Mouse (Mus musculus) intestine, postnatal 0 days (tissue): Measurements from ENCODE around the gene Endod1. TPM values are rescaled to one million over a fixed set of nuclear protein-coding genes. Genes with fewer than 3 reads are reported as not detected.
A peak's percentile ranks its signal among the peaks of the same experiment; 100 is the strongest.

ENCODE experiments used
- ATAC-seq: fragments of 200-750 bp; cut with Nextera tagmentation; 2 replicates; pipeline ENCODE4 v1.8.0; 2017; ENCODE audit warnings: mild to moderate bottlenecking, moderate TSS enrichment, moderate library complexity
- H3K27ac ChIP-seq: fragments of 300-500 bp; sonication (generic); 2 replicates; pipeline ENCODE4 v1.5.1; 2014; ENCODE audit warnings: mild to moderate bottlenecking, low read depth, low read length, moderate library complexity
- H3K27me3 ChIP-seq: fragments of 300-500 bp; sonication (generic); replicated peaks from 2 replicates; pipeline ENCODE4 v1.6.1; 2014; ENCODE audit warnings: low read length, mixed read lengths; ENCODE audit not compliant: control insufficient read depth, insufficient read depth
- H3K36me3 ChIP-seq: fragments of 300-500 bp; sonication (generic); 2 replicates; pipeline ENCODE4 v1.6.1; 2014; ENCODE audit warnings: mild to moderate bottlenecking, moderate library complexity; ENCODE audit not compliant: control insufficient read depth, insufficient read depth
- H3K4me1 ChIP-seq: fragments of 300-500 bp; sonication (generic); replicated peaks from 2 replicates; pipeline ENCODE4 v1.6.1; 2014; ENCODE audit warnings: antibody characterized with exemption, low read length, mixed read lengths; ENCODE audit not compliant: control insufficient read depth, insufficient read depth
- H3K4me2 ChIP-seq: fragments of 300-500 bp; sonication (generic); replicated peaks from 2 replicates; pipeline ENCODE4 v1.6.1; 2014; ENCODE audit warnings: low read depth, mild to moderate bottlenecking, moderate library complexity
- H3K4me3 ChIP-seq: fragments of 300-500 bp; sonication (generic); 2 replicates; pipeline ENCODE4 v1.5.1; 2014; ENCODE audit warnings: low read depth, low read length
- H3K9ac ChIP-seq: fragments of 300-500 bp; sonication (generic); 2 replicates; pipeline ENCODE4 v1.6.1; 2014; ENCODE audit warnings: mild to moderate bottlenecking, low read depth, low read length
- H3K9me3 ChIP-seq: fragments of 300-500 bp; sonication (generic); 2 replicates; pipeline ENCODE4 v1.6.1; 2016; ENCODE audit warnings: mixed run types; ENCODE audit not compliant: control insufficient read depth
- CTCF ChIP-seq: sonication (generic); IDR thresholded peaks from 2 replicates; pipeline ENCODE4 v1.5.1; 2016; ENCODE audit warnings: low read depth, mild to moderate bottlenecking, control low read depth, antibody characterized with exemption, moderate library complexity
- WGBS: fragments of 180-500 bp; shearing (Covaris S2); extraction: QIAGEN DNeasy Blood & Tissue Kit; methylation state at CpG from one replicate; pipeline ENCODE4 v1.1.7; 2014; 5-methylcytosine and 5-hydroxymethylcytosine counted together
- polyA plus RNA-seq: library from polyadenylated mRNA; unstranded; fragments of >200 nt; fragmentation: Nextera tagmentation; extraction: Ambion mirVana; gene quantifications from 2 replicates; pipeline ENCODE4 v1.2.1, GENCODE M21; 2015

Endod1 gene
- polyA plus RNA-seq, 1 experiment from 2014 or later: 36.8 TPM

DNA sequence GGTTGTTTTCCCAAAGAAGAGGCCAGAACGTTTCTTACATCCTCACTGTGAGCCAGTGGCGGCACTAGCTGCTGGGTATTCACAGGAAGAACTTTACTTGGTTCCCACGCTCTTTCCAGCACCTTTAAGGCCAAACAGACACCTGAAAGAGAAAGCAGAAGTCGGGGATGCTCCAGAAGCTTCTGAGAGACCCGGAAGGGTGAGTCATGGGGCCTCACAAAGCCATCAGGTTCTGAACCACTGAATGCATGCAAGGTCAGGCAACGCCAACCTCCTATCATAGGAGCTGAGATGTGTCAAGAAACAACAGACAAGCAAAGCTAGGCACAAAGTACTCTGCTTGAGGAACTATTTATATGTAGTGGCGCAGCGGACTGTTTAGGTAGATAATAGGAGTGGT, 4.4 kb upstream of the Endod1 start:
- no peaks in the 10 kb centered on the region for H3K27me3 ChIP-seq
- TF ChIP-seq CTCF: no peak
- H3K9ac ChIP-seq: no peak overlapping the region
- H3K4me3 ChIP-seq: no peak overlapping the region
- WGBS: 84% methylated on average over 8 of the region's 8 CpGs
- H3K4me1 ChIP-seq: 0 out of 2 replicates have a peak, but pooled peaks cover 2% of the 10 kb centered on the region
- H3K4me2 ChIP-seq: no peak overlapping the region
- no peak overlapping the region for H3K27ac ChIP-seq
- no peaks in the 10 kb centered on the region for H3K36me3 ChIP-seq
- no peak for ATAC-seq
- H3K9me3 ChIP-seq: no peaks in the 10 kb centered on the region

DNA sequence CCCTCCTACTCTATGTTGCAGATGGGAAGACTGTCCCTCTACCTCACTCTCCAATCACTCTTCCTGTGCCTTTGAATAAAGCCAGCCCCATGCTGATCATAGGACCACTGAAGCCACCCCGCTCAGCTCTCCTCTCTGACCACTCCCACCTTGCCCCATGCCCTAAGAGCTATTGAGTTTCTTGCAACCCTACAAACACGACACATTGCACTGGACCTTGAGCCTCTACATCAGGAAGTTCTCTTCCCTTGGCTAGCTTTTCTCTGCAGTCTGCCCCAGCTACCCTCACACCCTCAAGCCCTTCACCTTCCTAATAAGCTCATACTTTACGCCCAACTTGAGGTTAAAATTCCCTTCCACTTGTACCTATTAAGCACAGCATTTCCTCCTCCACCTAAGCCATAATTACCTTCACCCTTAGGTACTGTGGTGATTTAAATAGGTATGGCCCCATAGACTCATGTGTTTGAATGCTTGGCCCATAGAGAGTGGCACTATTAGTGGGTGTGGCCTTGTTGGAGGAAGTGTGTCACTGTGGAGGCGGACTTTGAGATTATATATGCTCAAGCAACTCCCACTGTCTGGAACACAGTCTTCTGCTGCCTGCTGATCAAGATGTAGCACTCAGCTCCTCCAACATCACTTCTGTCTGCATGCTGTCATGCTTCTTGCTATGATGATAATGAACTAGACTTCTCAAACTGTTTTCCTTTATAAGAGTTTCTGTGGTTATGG, 2.0 kb upstream of the Endod1 start:
- H3K36me3 ChIP-seq: no peaks in the 10 kb centered on the region
- no peaks in the 10 kb centered on the region for H3K27me3 ChIP-seq
- H3K4me1 ChIP-seq: peaks cover 6% of the 10 kb centered on the region; the same call in 1 of the 2 replicates
- no peak for TF ChIP-seq CTCF
- 53% methylated on average over 4 of the region's 4 CpGs for WGBS
- ATAC-seq: peak; percentile 62
- no peak overlapping the region for H3K9ac ChIP-seq
- no peak overlapping the region for H3K4me3 ChIP-seq
- 0 out of 2 replicates have a peak overlapping the region, but pooled peaks have one; percentile 5 for H3K27ac ChIP-seq
- no peaks in the 10 kb centered on the region for H3K9me3 ChIP-seq
- H3K4me2 ChIP-seq: no peak overlapping the region

DNA sequence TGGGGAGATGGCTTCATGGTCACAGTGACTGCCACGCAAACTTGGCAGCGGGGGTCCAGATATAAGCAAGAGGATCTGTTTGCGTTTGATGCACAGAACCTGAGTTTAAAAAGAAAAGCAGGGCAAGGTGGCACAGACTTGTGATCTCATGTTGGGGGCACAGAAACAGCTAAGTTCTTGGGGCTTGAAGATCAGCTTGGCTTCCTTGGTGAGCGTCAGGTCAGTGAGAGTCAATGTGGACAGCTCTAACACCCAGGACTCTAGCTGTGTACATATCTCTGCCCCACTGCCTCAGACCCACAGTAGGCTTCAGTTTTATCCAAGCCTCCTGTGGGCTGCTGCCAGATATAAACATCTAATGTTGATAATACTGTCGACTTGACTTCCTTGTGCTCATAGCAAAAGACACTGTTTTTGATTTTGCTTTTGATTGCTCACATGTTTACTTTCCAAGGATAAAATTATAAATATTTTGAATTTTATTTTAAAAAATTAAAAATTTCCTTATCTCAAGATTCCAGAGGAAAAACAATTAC, 1.0 kb upstream of the Endod1 start:
- peaks cover 13% of the 10 kb centered on the region; the same call in 1 of the 2 replicates for H3K4me1 ChIP-seq
- no peaks in the 10 kb centered on the region for H3K9me3 ChIP-seq
- WGBS: 72% methylated on average over 5 of the region's 5 CpGs
- no peak overlapping the region for H3K9ac ChIP-seq
- H3K27me3 ChIP-seq: no peaks in the 10 kb centered on the region
- no peaks in the 10 kb centered on the region for H3K36me3 ChIP-seq
- H3K4me3 ChIP-seq: no peak overlapping the region
- H3K27ac ChIP-seq: 0 out of 2 replicates have a peak overlapping the region, but pooled peaks have one; percentile 90
- no peak overlapping the region for H3K4me2 ChIP-seq
- TF ChIP-seq CTCF: no peak
- ATAC-seq: no peak

GRCm38 (mm10) chr9:14380386-14381285, 671 bp downstream of the Endod1 start:
- Histone ChIP-seq H3K27ac (peak overlapping the region; percentile 90), H3K4me2 (peak overlapping the region; percentile 98), H3K36me3 (no peaks in the 10 kb centered on the region), H3K9ac (peak overlapping the region; percentile 85), H3K27me3 (no peaks in the 10 kb centered on the region), H3K9me3 (no peaks in the 10 kb centered on the region), H3K4me1 (peaks cover 13% of the 10 kb centered on the region; the same call in 1 of the 2 replicates), H3K4me3 (peak overlapping the region; percentile 77)
- peak; percentile 55 for TF ChIP-seq CTCF
- WGBS: under 1% methylated on average over 66 of the region's 76 CpGs
- peak; percentile 89 for ATAC-seq

DNA sequence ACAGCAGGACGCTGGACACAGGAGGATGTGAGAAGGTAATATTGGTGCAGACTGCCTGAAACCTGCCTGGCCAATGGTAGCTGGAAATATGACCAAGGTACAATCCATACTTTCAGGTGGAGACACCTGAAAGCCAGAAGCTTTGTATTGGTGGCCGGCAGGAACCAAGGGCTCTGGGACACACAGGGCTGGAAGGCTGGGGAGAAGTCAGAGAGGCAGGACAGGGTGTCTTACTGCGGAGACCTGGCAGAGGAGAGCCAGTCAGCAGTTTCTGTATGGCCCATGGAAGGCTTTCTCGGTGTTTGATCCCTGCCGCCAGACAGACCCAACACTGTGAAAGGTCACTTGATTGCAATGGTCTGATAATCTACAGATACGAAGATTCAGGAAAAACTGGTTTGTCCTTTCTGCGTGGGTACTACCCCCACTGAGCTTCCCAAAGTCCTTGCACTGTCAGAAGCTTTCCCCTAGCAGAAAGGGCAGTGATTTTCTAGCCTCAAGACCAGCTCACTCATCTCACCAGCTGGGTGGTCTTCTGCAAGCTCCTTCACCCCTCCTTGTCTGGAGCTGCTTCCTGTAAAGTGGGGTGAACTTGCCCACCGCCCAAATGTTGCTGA, 1.4 kb downstream of the Endod1 start:
- H3K4me1 ChIP-seq: peaks cover 13% of the 10 kb centered on the region; the same call in 1 of the 2 replicates
- 17% methylated on average over 8 of the region's 8 CpGs for WGBS
- no peaks in the 10 kb centered on the region for H3K36me3 ChIP-seq
- H3K4me3 ChIP-seq: peak overlapping the region; percentile 77
- H3K4me2 ChIP-seq: peak overlapping the region; percentile 98
- H3K27me3 ChIP-seq: no peaks in the 10 kb centered on the region
- H3K9me3 ChIP-seq: no peaks in the 10 kb centered on the region
- H3K27ac ChIP-seq: peak overlapping the region; percentile 90
- peak overlapping the region; percentile 85 for H3K9ac ChIP-seq
- no peak for TF ChIP-seq CTCF
- ATAC-seq: 0 out of 2 replicates have a peak, but pooled peaks have one; percentile 12
